Mouse (Mus musculus) liver, embryonic 14.5 days (tissue): Measurements from ENCODE around the gene Foxl1.

Experiments used
- CTCF ChIP-seq: IDR thresholded peaks from 2 replicates; pipeline ENCODE4 v1.5.1; 2016; ENCODE audit warnings: antibody characterized with exemption, low read depth, control low read depth
- EP300 ChIP-seq: IDR thresholded peaks from 2 replicates; pipeline ENCODE4 v1.6.1; 2016; ENCODE audit warnings: antibody characterized with exemption, low read depth

DNA sequence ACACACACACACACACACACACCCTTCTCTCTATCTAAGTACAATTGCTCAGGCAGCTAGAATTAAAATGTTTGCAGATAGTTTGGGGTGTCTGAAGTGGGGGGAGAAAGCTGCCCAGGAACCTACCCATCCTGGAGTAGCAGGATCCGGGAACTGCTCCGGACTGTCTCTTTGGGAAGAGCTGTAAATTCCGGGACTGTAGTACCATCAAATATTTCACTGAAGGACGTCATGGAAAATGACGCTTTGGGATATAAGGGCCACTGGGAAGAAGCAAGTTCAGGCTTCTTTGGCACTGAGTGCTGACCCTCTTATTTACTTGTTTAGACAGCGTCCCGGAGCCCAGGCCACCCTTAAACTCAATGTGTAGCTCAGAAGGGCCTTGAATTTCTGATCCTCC, 48.5 kb upstream of the Foxl1 start:
- no peak for TF ChIP-seq CTCF
- no peak for TF ChIP-seq EP300
